Mouse (Mus musculus): ENCODE results near the gene Per2.

Per2 gene

DNA sequence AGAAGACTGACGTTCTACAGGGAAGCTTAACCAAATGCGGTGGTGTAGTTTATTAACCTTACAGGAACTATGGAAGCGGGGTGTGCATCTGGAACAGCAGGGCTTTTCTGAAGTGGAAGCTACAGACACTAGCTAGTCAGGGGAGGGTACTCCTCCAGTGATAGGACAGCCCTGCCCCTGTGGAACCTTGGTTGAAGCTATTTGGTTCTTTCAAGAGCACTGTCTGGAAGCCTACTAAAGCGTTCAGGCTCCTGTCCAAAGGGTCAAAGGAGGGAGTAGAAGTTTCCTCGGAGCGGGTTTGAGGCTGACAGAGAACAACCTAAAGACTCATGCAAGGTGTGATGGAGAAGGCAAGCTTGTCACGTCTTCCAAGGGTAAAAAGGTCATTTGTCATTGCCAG, 945 bp upstream of the Per2 start:
- in situ Hi-C loops (cut with MboI, MseI): no loop called here

- in situ Hi-C loops (cut with MboI, MseI): loop anchor here (5.0 kb wide), 1 partner anchor 34 kb away; the partner anchor contains the start of gene Traf3ip1
Measured at GRCm38 (mm10) chr1:91458223-91458861, 782 bp downstream of the Per2 start.

DNA sequence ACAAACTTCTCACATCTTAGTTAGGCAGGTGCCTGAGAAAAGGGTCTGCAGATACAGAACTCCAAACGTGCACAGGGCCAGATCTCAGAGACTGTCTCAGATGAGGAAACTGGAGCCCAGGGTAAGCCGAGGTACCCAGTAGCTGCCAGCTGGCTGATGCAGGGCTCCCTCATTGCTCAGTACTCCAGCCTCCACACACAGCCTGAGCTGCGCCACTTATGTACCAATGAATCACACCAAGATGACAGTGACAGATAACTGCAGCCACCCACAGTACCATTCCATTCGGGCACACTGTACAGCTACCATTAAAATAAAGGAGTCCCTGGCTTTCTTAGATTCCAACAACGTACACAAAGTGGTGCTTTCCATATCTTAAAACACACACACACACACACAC, 1.4 kb downstream of the Per2 start:
- in situ Hi-C loops (cut with MboI, MseI): loop anchor here (5.0 kb wide), 1 partner anchor 35 kb away; the partner anchor contains the start of gene Traf3ip1

DNA sequence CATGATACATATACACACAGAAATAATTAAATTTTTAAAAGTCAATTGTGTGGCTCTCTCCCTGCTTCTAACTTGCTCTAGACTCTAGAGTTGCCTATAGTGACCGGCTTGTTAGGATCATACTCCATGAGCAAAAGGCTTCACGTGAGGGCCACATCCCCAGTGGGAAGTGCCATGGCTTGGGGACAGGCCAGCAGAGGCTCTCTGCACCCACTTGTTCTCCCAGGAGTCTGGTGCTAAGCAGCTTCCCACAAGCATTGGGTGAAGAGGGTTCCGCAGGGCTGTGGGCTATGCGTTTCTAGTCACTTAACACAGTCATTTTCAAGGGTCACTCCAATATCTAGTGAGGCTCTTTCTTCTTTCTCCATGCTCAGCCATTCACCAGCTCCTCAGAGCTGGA, 2.0 kb downstream of the Per2 start:
- in situ Hi-C loops (cut with MboI, MseI): loop anchor here (5.0 kb wide), 1 partner anchor 35 kb away; the partner anchor contains the start of gene Traf3ip1

GRCm38 (mm10) chr1:91456301-91456801, 2.8 kb downstream of the Per2 start:
- in situ Hi-C loops (cut with MboI, MseI): loop anchor here (5.0 kb wide), 1 partner anchor 36 kb away; the partner anchor contains the start of gene Traf3ip1

DNA sequence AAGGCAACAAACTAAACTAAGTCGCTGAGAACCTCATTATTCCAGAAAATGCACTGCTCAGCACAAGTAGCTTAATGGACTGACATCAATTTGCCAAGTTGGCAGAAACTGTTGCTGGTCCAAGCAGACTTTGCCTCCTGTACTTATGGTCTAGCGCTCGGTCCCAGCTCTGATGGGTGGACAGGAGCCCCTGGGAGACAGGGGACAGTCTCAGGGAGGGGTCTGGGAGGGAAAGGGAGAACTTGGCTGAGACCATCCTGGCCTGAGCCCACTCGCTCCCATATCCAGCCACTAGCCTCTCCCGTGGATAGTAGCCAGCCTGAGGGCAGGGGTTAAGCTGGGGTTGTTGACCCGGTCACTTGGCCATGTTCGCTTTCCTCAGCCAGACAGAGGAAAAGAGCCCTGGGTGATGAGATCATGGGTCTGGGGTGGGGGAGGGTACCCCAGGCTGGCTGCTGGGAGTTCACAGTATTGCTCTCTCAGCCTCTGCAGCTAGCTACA, 3.4 kb downstream of the Per2 start:
- in situ Hi-C loops (cut with MboI, MseI): loop anchor here (5.0 kb wide), 1 partner anchor 37 kb away; the partner anchor contains the start of gene Traf3ip1

- in situ Hi-C loops (cut with MboI, MseI): loop anchor here (5.0 kb wide), 1 partner anchor 37 kb away; the partner anchor contains the start of gene Traf3ip1
Measured at GRCm38 (mm10) chr1:91454927-91455326, 4.2 kb downstream of the Per2 start.

GRCm38 (mm10) chr1:91454366-91454765, 4.8 kb downstream of the Per2 start:
- in situ Hi-C loops (cut with MboI, MseI): no loop called here

DNA sequence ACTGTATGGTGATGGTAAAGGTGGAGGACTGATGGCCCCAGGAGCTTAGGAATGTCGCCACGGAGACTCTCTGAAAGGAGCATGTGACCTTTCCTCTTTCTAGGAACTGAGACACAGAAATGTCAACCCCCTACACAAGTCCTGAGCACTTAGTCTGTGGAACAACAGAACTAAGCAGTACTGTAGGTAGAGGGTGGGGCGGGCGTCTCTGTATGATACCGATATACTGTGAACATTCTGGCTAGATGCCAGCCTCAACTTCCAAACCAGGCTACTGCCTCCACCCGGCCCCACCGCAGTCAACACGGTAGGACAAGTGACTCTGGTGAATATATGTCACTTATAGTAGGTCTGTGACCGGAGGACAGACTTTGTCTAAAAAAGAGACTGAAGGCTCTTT, 5.2 kb downstream of the Per2 start:
- in situ Hi-C loops (cut with MboI, MseI): no loop called here

DNA sequence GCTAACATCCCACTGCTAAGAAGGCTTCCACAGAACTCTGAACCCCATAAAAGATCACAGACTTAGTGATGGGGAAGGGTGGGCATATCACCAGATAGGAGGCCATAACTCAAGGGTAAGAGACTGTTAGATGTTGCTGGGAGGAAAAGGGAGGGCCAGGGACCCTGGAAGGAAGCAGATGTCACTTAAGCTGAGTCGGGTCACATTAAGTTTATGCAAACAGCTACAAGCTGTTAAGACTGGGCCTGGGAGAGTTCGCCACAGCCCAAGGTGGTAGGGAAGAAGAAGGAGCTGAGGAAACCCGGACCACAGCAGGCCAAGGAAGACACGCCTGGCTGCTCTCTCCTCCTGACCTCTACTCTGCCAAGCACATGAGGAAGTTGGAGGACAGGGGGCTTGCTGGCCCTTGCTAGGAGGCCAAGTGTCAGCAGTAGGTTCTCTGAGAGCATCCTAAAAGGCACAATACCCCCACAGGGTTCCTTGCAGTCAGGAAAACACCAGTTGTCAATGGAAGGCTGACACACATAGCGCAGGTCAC, 7.5 kb downstream of the Per2 start:
- in situ Hi-C loops (cut with MboI, MseI): no loop called here

GRCm38 (mm10) chr1:91450851-91451250, 8.3 kb downstream of the Per2 start:
- in situ Hi-C loops (cut with MboI, MseI): no loop called here

GRCm38 (mm10) chr1:91448688-91449087, 10.4 kb downstream of the Per2 start:
- in situ Hi-C loops (cut with MboI, MseI): no loop called here

DNA sequence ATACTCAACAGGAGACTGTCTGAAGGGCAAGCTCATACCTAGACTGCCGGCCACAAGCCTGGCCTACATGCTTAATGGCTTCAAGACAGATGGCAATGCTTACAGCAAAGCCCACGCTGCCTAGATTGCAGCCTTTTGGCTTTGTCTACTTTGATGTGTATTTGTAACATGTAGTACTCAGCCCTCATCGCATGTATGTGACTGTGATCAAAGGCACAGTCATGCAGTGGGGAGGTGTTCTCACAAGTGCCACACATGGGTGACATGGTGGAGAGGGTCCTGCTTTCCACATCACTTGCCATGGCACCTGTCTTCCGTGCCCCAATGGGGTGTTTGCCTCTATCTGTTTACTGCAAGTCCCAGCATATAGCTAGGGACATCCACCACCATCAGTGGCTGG, 12.6 kb downstream of the Per2 start:
- in situ Hi-C loops (cut with MboI, MseI): no loop called here

- in situ Hi-C loops (cut with MboI, MseI): no loop called here
Measured at GRCm38 (mm10) chr1:91446060-91446459, 13.1 kb downstream of the Per2 start.

DNA sequence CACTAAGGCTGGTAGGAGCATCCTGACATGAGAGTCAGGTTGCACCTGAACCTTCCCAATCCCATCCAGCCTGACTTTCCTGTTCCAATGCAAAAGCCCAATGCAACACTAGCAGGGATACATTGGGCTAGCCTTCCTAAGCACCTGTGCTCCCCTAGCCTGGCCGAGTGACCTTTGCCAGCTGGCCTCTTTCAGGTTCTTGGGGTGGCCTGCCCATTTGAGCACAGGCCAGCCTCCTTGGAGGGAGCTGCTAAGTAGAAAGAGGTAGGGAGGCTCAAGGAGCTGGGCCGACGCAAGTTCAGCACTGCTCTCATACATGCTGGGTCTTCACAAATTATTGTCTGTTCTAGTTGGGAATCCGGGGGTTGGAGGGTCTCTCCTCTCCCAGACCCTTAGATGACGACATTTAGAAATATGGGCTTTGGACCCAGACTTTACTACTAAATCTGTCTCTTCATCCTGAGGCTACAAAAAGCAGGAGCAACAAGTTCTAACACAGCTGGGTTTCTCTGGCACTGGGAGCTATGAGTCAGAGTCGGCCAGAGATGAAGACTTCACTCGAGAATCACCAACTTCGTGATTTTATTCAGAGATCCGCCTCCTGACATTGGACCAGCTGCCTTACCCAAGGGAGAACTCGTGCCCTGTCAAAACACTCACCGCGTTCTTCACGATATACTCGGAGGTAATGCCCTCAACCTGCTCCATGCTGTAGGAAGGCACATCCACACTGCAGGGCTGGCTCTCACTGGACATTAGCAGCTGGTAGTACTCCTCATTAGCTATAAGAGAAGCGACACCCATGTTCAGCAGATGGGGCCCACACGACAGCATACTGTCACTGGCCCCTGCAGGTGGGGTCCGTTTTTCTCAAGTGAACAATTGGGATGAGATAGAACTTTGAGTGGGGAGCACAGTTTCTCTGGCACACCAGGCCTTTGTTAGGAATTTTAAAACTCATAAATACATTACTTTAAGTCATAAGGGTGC, 14.0 kb downstream of the Per2 start:
- in situ Hi-C loops (cut with MboI, MseI): no loop called here

GRCm38 (mm10) chr1:91442350-91442990, 16.7 kb downstream of the Per2 start:
- in situ Hi-C loops (cut with MboI, MseI): no loop called here

DNA sequence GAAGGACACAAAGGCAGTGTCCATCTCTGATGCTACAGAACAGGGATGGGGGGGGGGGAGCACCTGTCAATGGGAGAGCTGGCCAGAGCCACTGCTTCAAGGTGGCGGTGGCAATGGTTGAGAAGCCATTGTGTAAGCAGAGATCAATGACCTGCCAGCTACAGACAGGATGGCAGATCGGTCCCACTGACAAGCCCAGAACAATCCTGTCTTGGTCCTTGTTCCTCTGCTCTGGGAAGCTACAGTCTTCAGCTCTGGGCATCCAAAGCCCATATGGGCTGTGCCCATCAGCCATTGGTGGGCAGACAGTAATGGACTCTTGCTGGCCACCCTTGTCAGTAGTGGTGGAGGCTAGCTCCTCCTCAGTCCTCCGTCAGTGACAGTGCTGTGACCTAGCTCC, 17.3 kb downstream of the Per2 start:
- in situ Hi-C loops (cut with MboI, MseI): no loop called here

GRCm38 (mm10) chr1:91439776-91440175, 19.3 kb downstream of the Per2 start:
- in situ Hi-C loops (cut with MboI, MseI): no loop called here

- in situ Hi-C loops (cut with MboI, MseI): no loop called here
Measured at GRCm38 (mm10) chr1:91437573-91437972, 21.6 kb downstream of the Per2 start.

- in situ Hi-C loops (cut with MboI, MseI): no loop called here
Measured at GRCm38 (mm10) chr1:91437083-91437400, 22.1 kb downstream of the Per2 start.

DNA sequence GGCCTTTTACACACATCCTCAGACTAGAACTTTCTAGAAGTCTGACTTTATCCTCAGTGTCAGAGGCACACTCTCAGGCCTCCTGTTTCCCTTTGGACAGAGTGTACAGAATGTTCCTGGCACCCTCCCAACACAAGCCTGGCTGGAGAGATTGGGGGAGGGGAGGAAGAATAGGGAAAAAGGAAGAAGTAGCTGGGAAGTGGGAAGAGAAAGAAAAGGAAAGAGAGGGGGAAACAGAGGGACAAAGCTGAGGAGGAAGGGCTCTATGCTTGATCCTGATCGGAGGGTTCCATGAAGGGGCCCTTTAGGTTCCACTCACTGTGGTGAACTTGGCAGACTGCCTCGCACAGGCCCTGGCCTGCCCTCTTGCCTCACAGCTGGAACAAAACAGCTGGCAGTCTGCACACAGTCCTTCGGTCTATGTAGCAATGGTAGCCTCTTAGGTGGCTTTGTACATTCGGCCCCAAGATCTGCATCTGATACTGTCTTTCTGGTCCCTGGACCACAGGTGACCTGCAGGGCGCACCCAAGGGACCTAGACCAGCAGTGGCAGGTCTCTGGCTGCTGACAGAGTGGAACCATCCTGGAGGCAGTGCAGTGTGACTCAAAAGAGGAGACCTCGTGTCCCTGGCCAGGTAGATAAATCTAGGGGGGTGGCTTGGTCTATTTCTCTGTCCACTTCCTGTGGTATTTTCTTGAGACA, 22.6 kb downstream of the Per2 start:
- in situ Hi-C loops (cut with MboI, MseI): no loop called here
